Comparison of ENCODE assay signal across 7 mouse cellular contexts in the genomic region with DNA sequence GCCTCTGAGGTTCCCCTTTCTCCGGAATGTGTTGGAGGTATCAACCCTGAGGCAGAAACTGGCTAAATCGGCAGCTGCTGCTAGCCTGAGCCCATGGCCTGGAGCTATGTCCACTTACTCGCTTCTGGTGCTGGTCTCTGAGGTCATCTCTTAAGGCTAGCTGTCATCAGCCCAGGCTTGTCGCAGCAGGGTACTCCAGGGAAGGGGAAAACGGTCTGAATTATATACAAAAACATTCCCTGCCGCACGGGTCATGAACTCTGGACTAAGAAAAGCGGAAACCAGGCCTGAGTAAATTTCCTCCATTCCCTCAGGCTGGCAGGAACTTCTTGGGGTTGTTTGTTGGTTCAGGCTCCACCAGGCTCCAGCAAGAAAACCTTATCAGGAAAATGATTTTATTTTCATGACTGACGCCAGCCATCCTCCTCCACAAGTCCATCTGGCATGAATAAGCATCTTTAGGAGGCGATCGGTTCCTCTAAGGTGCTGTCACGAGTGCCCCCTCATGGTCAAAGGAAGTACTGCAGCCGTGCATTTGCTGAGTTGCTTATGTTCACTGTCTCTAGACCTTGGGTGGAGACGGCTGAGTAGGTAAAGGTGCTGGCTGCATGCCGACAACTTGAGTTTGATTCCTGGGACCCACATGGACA. TPM values are rescaled to one million over a fixed set of nuclear protein-coding genes. Genes with fewer than 3 reads are reported as not detected.
A peak's percentile ranks its signal among the peaks of the same experiment; 100 is the strongest.
DNase-seq lines count a peak whose midpoint lies in the region; ATAC-seq and TF ChIP-seq lines count a peak whose summit lies in the region.

No protein-coding gene starts in this region.

- no peak for TF ChIP-seq POLR2A in small intestine, adult 2 months (IDR thresholded peaks at IDR 0.05; ENCODE audit: low read depth, low read length)

- DNase-seq in adrenal gland, adult 18-20 months (ENCODE audit: low spot score in 2 of 2) = peak; percentile 94 to 96
- peak; percentile 99 for DNase-seq in embryo, embryonic 10.5 days (ENCODE audit: low spot score)
- DNase-seq in gastrocnemius, postnatal 14 days = peak; percentile 86
- peak; percentile 100 for DNase-seq in intestine, embryonic 14.5 days (ENCODE audit: low spot score)
- peak; percentile 98 to 99 for DNase-seq in left cerebral cortex, postnatal 14 days (ENCODE audit: low spot score in 2 of 2)
- peak; percentile 95 for DNase-seq in mesoderm, embryonic 11.5 days (ENCODE audit: low read depth, low spot score)

- H3K9ac ChIP-seq in intestine, embryonic 14.5 days (ENCODE audit: low read length) = peak overlapping the region; percentile 11; the same call in 1 of the 2 replicates

- ATAC-seq in intestine, embryonic 14.5 days (replicated peaks; ENCODE audit: low FRiP score, low TSS enrichment, low read depth) = peak; percentile 45

- no peak overlapping the region for H3K4me3 ChIP-seq in intestine, embryonic 14.5 days (ENCODE audit: low read depth, low read length)
- peak overlapping the region; percentile 4; the same call in 1 of the 2 replicates for H3K4me3 ChIP-seq in small intestine, adult 2 months (ENCODE audit: low read depth, low read length)

- intact Hi-C loops in gastrocnemius, postnatal 14 days (cut with DNase I; ENCODE audit: low total_unique reads) = loop anchor here (2.0 kb wide), 2 partner anchors 55 to 115 kb away; a partner anchor contains a TSS
- intact Hi-C loops in left cerebral cortex, postnatal 14 days (cut with DNase I) = loop anchor here (2.0 kb wide), 3 partner anchors 45 to 115 kb away; a partner anchor contains a TSS

- no peaks in the 10 kb centered on the region for H3K36me3 ChIP-seq in intestine, embryonic 14.5 days (ENCODE audit: control insufficient read depth, insufficient read depth, low read length)
- H3K36me3 ChIP-seq in small intestine, adult 2 months (ENCODE audit: control insufficient read depth, insufficient read depth, low read length) = peaks cover 39% of the 10 kb centered on the region

- H3K27ac ChIP-seq in intestine, embryonic 14.5 days (ENCODE audit: low read depth) = peak overlapping the region; percentile 51
- peak overlapping the region; percentile 66 for H3K27ac ChIP-seq in small intestine, adult 2 months (ENCODE audit: insufficient read depth, low read depth, low read length)

- peak overlapping the region; percentile 29; the same call in 1 of the 2 replicates for H3K4me2 ChIP-seq in intestine, embryonic 14.5 days (ENCODE audit: low read length)

- H3K9me3 ChIP-seq in intestine, embryonic 14.5 days (ENCODE audit: control insufficient read depth, low read length) = no peaks in the 10 kb centered on the region

- WGBS in intestine, embryonic 14.5 days = 11% methylated on average over 15 of the region's 15 CpGs
- WGBS in small intestine, adult 2 months = 9% methylated on average over 15 of the region's 15 CpGs

- no peaks in the 10 kb centered on the region for H3K27me3 ChIP-seq in intestine, embryonic 14.5 days (replicated peaks; ENCODE audit: control insufficient read depth, insufficient read depth, low read length)
- no peaks in the 10 kb centered on the region for H3K27me3 ChIP-seq in small intestine, adult 2 months (ENCODE audit: control insufficient read depth, insufficient read depth, low read length)

- peaks cover 20% of the 10 kb centered on the region for H3K4me1 ChIP-seq in intestine, embryonic 14.5 days (replicated peaks; ENCODE audit: control insufficient read depth, insufficient read depth, low read length)
- peaks cover 12% of the 10 kb centered on the region; the same call in 1 of the 2 replicates for H3K4me1 ChIP-seq in small intestine, adult 2 months (ENCODE audit: control insufficient read depth, insufficient read depth, insufficient read length, low read length)

- TF ChIP-seq CTCF in small intestine, adult 2 months (IDR thresholded peaks at IDR 0.05; ENCODE audit: extremely low read depth, insufficient read length, insufficient replicate concordance, low read depth, low read length) = peak; percentile 89; the same call in 1 of the 2 replicates

RNA-seq across cellular contexts. Expression of a gene that starts 1.7 kb away (rescaled TPM):
- 10 to 100 TPM in 1 of 2 experiments, 1 to 10 TPM in 1; 7.9 to 11.1 TPM for total RNA-seq in adrenal gland, adult 18-20 months (2021)
- 1 to 10 TPM; 1.4 TPM for total RNA-seq in gastrocnemius, postnatal 14 days (2021)
- polyA plus RNA-seq in intestine, embryonic 14.5 days (2014; fragmentation: Nextera tagmentation; extraction: Ambion mirVana) = 6.5 and 6.9 TPM in 2 replicates
- total RNA-seq in left cerebral cortex, postnatal 14 days (2021) = 10 to 100 TPM in 1 of 2 experiments, 1 to 10 TPM in 1; 9.7 to 10.1 TPM
- polyA plus RNA-seq in small intestine, adult 2 months (2012; rRNA removed) = 13.2 and 16.3 TPM in 2 replicates

RNA-seq across cellular contexts. Expression of a gene that starts 11.5 kb away (rescaled TPM):
- not detected for total RNA-seq in adrenal gland, adult 18-20 months (2021)
- total RNA-seq in gastrocnemius, postnatal 14 days (2021) = not detected
- 1.9 and 2.5 TPM in 2 replicates for polyA plus RNA-seq in intestine, embryonic 14.5 days (2014; fragmentation: Nextera tagmentation; extraction: Ambion mirVana)
- total RNA-seq in left cerebral cortex, postnatal 14 days (2021) = under 1 TPM in 1 of 2 experiments, not detected in 1; 0.15 TPM
- polyA plus RNA-seq in small intestine, adult 2 months (2012; rRNA removed) = 98.7 and 220 TPM in 2 replicates

RNA-seq across cellular contexts. Expression of a gene that starts 17.9 kb away (rescaled TPM):
- total RNA-seq in adrenal gland, adult 18-20 months (2021) = 100 to 1,000 TPM in 1 of 2 experiments, 10 to 100 TPM in 1; 68.7 to 154 TPM
- total RNA-seq in gastrocnemius, postnatal 14 days (2021) = 10 to 100 TPM; 11.9 to 15.1 TPM
- polyA plus RNA-seq in intestine, embryonic 14.5 days (2014; fragmentation: Nextera tagmentation; extraction: Ambion mirVana) = 115 and 133 TPM in 2 replicates
- 10 to 100 TPM; 75.9 TPM for total RNA-seq in left cerebral cortex, postnatal 14 days (2021)
- 56.8 and 132 TPM in 2 replicates for polyA plus RNA-seq in small intestine, adult 2 months (2012; rRNA removed)

RNA-seq across cellular contexts. Expression of a gene that starts 33.4 kb away (rescaled TPM):
- under 1 TPM; 0.20 to 0.61 TPM for total RNA-seq in adrenal gland, adult 18-20 months (2021)
- total RNA-seq in gastrocnemius, postnatal 14 days (2021) = not detected
- 0.12 TPM in 2 replicates for polyA plus RNA-seq in intestine, embryonic 14.5 days (2014; fragmentation: Nextera tagmentation; extraction: Ambion mirVana)
- total RNA-seq in left cerebral cortex, postnatal 14 days (2021) = not detected
- 1.5 and 4.7 TPM in 2 replicates for polyA plus RNA-seq in small intestine, adult 2 months (2012; rRNA removed)

RNA-seq across cellular contexts. Expression of a gene that starts 40.4 kb away (rescaled TPM):
- total RNA-seq in adrenal gland, adult 18-20 months (2021) = 10 to 100 TPM; 81.3 to 86.5 TPM
- total RNA-seq in gastrocnemius, postnatal 14 days (2021) = 10 to 100 TPM; 84.9 to 97.5 TPM
- polyA plus RNA-seq in intestine, embryonic 14.5 days (2014; fragmentation: Nextera tagmentation; extraction: Ambion mirVana) = 573 and 633 TPM in 2 replicates
- 100 to 1,000 TPM; 206 TPM for total RNA-seq in left cerebral cortex, postnatal 14 days (2021)
- 210 and 430 TPM in 2 replicates for polyA plus RNA-seq in small intestine, adult 2 months (2012; rRNA removed)

Comparison
In these comparisons a context has a peak if more than half of its experiments do, and no peak if none do; other contexts are left out.
1. RNA of a gene that starts 17.9 kb away (total RNA-seq): 68.7 to 154 TPM in adrenal gland, adult 18-20 months and 75.9 TPM in left cerebral cortex, postnatal 14 days; 11.9 to 15.1 TPM in gastrocnemius, postnatal 14 days; every median in the first group is over 4 times any median in the second.
2. Peak in every context shown above with its lines, with median percentiles within 50 percentile points of each other: DNase-seq.